8 mouse cellular contexts compared by ENCODE assay signal in genomic region chr9:107963700-107964099, GRCm38 (mm10). TPM values are rescaled to one million over a fixed set of nuclear protein-coding genes. Genes with fewer than 3 reads are reported as not detected.
DNase-seq lines count a peak whose midpoint lies in the region; ATAC-seq and TF ChIP-seq lines count a peak whose summit lies in the region.

No protein-coding gene starts in this region.

- H3K27ac ChIP-seq in liver, adult 2 months (replicated peaks; ENCODE audit: insufficient read depth, low read depth, low read length) = no peak overlapping the region
- no peak overlapping the region for H3K27ac ChIP-seq in neural tube, embryonic 12.5 days

- TF ChIP-seq CTCF in liver, adult 2 months (IDR thresholded peaks at IDR 0.05; ENCODE audit: low read depth, low read length) = peak; percentile 98

- H3K4me2 ChIP-seq in neural tube, embryonic 12.5 days (replicated peaks) = no peak overlapping the region

- H3K9ac ChIP-seq in liver, adult 2 months (ENCODE audit: low read depth, low read length) = no peak overlapping the region
- no peak overlapping the region for H3K9ac ChIP-seq in neural tube, embryonic 12.5 days

- H3K36me3 ChIP-seq in liver, adult 2 months (ENCODE audit: control insufficient read depth, insufficient read depth, low read length) = no peaks in the 10 kb centered on the region
- H3K36me3 ChIP-seq in neural tube, embryonic 12.5 days = peaks cover 24% of the 10 kb centered on the region

- H3K4me3 ChIP-seq in liver, adult 2 months (ENCODE audit: insufficient read depth, low read depth, low read length) = no peak overlapping the region
- H3K4me3 ChIP-seq in neural tube, embryonic 12.5 days = no peak overlapping the region

- ATAC-seq in neural tube, embryonic 12.5 days (ENCODE audit: low FRiP score, low read depth) = peak; percentile 50; the same call in 1 of the 2 replicates

- TF ChIP-seq POLR2A in liver, adult 2 months (IDR thresholded peaks at IDR 0.05; ENCODE audit: extremely low read depth, insufficient read depth, low read length) = no peak

- peak; percentile 74 for DNase-seq in A20 (ENCODE audit: low read depth, low spot score)
- DNase-seq in T-cell, adult 2 months (ENCODE audit: low spot score) = peak; percentile 67
- DNase-seq in cerebellum, postnatal 25 days = peak; percentile 87 to 94
- peak; percentile 73 to 86 for DNase-seq in gastrocnemius, postnatal 4 days (ENCODE audit: low spot score in 2 of 2)
- DNase-seq in kidney, adult 11 months = peak; percentile 56
- peak; percentile 65 for DNase-seq in liver, adult 2 months (ENCODE audit: extremely low read depth, low read depth, low spot score)
- peak; percentile 94 for DNase-seq in testis, postnatal 10 days (ENCODE audit: low spot score)

- no peaks in the 10 kb centered on the region for H3K27me3 ChIP-seq in liver, adult 2 months (ENCODE audit: control insufficient read depth, insufficient read depth, low read length)
- no peaks in the 10 kb centered on the region for H3K27me3 ChIP-seq in neural tube, embryonic 12.5 days (replicated peaks)

- no peaks in the 10 kb centered on the region for H3K4me1 ChIP-seq in liver, adult 2 months (ENCODE audit: control insufficient read depth, insufficient read depth, low read length)
- H3K4me1 ChIP-seq in neural tube, embryonic 12.5 days = peaks cover 6% of the 10 kb centered on the region

- WGBS in liver, adult 2 months = 14% methylated on average over 5 of the region's 5 CpGs
- WGBS in neural tube, embryonic 12.5 days = 29% methylated on average over 5 of the region's 5 CpGs

- no peaks in the 10 kb centered on the region for H3K9me3 ChIP-seq in neural tube, embryonic 12.5 days

- H3K79me2 ChIP-seq in liver, adult 2 months (ENCODE audit: control insufficient read depth, insufficient read depth, low read length) = no peaks in the 10 kb centered on the region

RNA-seq across cellular contexts. Expression of gene Uba7, which starts 11.6 kb away (rescaled TPM):
- total RNA-seq in gastrocnemius, postnatal 4 days (2021) = 10 to 100 TPM in 1 of 2 experiments, 1 to 10 TPM in 1; 7.8 to 12.7 TPM
- 16.4 and 22.0 TPM in 2 replicates for total RNA-seq in liver, adult 2 months (2014; rRNA removed)
- polyA plus RNA-seq in liver, adult 2 months (2012; rRNA removed) = 19.3 and 30.6 TPM in 2 replicates
- polyA plus RNA-seq in neural tube, embryonic 12.5 days (2016; fragmentation: Nextera tagmentation; extraction: Ambion mirVana) = 11.7 and 12.2 TPM in 2 replicates

RNA-seq across cellular contexts. Expression of gene Traip, which starts 13.8 kb away (rescaled TPM):
- total RNA-seq in gastrocnemius, postnatal 4 days (2021) = 1 to 10 TPM; 6.7 to 7.2 TPM
- 0.18 and 0.40 TPM in 2 replicates for total RNA-seq in liver, adult 2 months (2014; rRNA removed)
- polyA plus RNA-seq in liver, adult 2 months (2012; rRNA removed) = 0.12 and 0.21 TPM in 2 replicates
- 15.2 and 16.7 TPM in 2 replicates for polyA plus RNA-seq in neural tube, embryonic 12.5 days (2016; fragmentation: Nextera tagmentation; extraction: Ambion mirVana)

RNA-seq across cellular contexts. Expression of gene Gm20661, which starts 19.2 kb away (rescaled TPM):
- under 1 TPM; 0.76 to 0.91 TPM for total RNA-seq in gastrocnemius, postnatal 4 days (2021)
- total RNA-seq in liver, adult 2 months (2014; rRNA removed) = not detected in 2 replicates
- 0.10 TPM in 1 of 2 replicates, not detected in the other for polyA plus RNA-seq in liver, adult 2 months (2012; rRNA removed)
- polyA plus RNA-seq in neural tube, embryonic 12.5 days (2016; fragmentation: Nextera tagmentation; extraction: Ambion mirVana) = 2.0 and 2.2 TPM in 2 replicates

RNA-seq across cellular contexts. Expression of gene Inka1, which starts 22.0 kb away (rescaled TPM):
- total RNA-seq in gastrocnemius, postnatal 4 days (2021) = 10 to 100 TPM; 18.8 to 22.1 TPM
- 0.87 and 1.3 TPM in 2 replicates for total RNA-seq in liver, adult 2 months (2014; rRNA removed)
- 1.1 and 1.7 TPM in 2 replicates for polyA plus RNA-seq in liver, adult 2 months (2012; rRNA removed)
- polyA plus RNA-seq in neural tube, embryonic 12.5 days (2016; fragmentation: Nextera tagmentation; extraction: Ambion mirVana) = 39.2 and 42.3 TPM in 2 replicates

RNA-seq across cellular contexts. Expression of gene Camkv, which starts 28.2 kb away (rescaled TPM):
- total RNA-seq in gastrocnemius, postnatal 4 days (2021) = under 1 TPM; 0.41 to 0.52 TPM
- total RNA-seq in liver, adult 2 months (2014; rRNA removed) = 0.07 TPM in 1 of 2 replicates, not detected in the other
- not detected in 2 replicates for polyA plus RNA-seq in liver, adult 2 months (2012; rRNA removed)
- 7.8 and 8.0 TPM in 2 replicates for polyA plus RNA-seq in neural tube, embryonic 12.5 days (2016; fragmentation: Nextera tagmentation; extraction: Ambion mirVana)
